8 mouse cellular contexts compared by ENCODE assay signal in the genomic region with DNA sequence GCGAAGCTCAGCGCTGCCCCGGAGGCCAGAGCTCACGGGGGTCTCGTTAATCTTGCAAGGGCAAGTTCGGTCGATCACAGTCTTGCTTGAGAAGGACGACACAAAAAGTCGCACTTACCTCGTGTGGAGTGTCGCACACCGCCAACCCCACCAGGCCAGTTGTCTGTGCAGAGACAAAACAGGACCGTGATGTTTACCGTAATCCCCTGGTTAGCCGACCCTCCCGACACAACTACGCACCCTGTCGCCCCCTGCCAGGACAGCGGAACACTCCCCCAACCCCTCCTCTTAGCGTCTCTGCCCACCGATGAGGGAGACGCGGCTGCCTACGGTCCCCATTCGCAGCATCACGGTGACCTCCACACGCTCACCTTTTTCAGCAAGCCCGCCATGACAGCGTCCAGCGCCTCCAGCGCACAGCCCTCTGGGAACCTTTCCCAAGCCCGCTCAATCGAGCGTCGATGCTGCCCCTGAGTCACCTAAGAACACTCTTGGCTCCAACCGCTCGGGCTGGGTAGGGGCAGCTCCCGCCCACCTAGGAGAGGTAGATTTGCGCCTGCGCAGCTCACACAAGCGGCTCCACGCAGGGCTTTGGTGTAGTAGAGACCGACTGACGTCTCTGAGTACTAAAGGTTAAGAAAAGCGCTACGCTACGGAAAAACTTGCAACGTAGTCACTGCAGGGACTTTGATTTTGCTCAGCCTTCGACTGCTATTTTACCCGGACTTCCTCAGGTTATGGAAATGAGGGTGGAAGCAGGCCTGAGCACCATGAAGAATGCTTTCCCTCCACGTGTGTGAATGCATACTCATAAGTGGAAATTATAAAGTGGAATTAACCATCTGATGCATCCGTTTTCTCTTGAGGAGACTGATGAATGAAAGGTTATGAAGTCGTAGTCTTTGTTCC. TPM values are rescaled to one million over a fixed set of nuclear protein-coding genes. Genes with fewer than 3 reads are reported as not detected.
DNase-seq lines count a peak whose midpoint lies in the region; ATAC-seq lines count a peak whose summit lies in the region.

Gene Ndufa5 (minus strand): TSS at position 859 of the 909 bp plus-strand sequence.

- H3K9ac ChIP-seq in heart, embryonic 13.5 days, result peak within 1 kb of the TSS; percentile 90
- H3K9ac ChIP-seq in liver, embryonic 12.5 days, result peak within 1 kb of the TSS; percentile 80
- H3K9ac ChIP-seq in stomach, embryonic 15.5 days, result peak within 1 kb of the TSS; percentile 42

- no peaks in the 10 kb centered on the region for H3K9me3 ChIP-seq in heart, embryonic 13.5 days
- no peaks in the 10 kb centered on the region for H3K9me3 ChIP-seq in liver, embryonic 12.5 days (replicated peaks)
- H3K9me3 ChIP-seq in stomach, embryonic 15.5 days, result no peaks in the 10 kb centered on the region

- H3K4me2 ChIP-seq in heart, embryonic 13.5 days, result peak within 1 kb of the TSS; percentile 75
- H3K4me2 ChIP-seq in liver, embryonic 12.5 days, result peak within 1 kb of the TSS; percentile 81
- H3K4me2 ChIP-seq in stomach, embryonic 15.5 days, result peak within 1 kb of the TSS; percentile 71

- whole genome bisulfite sequencing in heart, embryonic 13.5 days, result under 1% methylated on average over 53 of the region's 53 CpGs
- under 1% methylated on average over 52 of the region's 53 CpGs for WGBS in liver, embryonic 12.5 days (ENCODE audit: insufficient replicate concordance)
- under 1% methylated on average over 53 of the region's 53 CpGs for WGBS in stomach, embryonic 15.5 days

- H3K36me3 ChIP-seq in heart, embryonic 13.5 days, result peaks cover 28% of the 10 kb centered on the region
- peaks cover 23% of the 10 kb centered on the region for H3K36me3 ChIP-seq in liver, embryonic 12.5 days
- H3K36me3 ChIP-seq in stomach, embryonic 15.5 days, result 0 out of 2 replicates have a peak, but pooled peaks cover under 1% of the 10 kb centered on the region

- no peaks in the 10 kb centered on the region for H3K27me3 ChIP-seq in heart, embryonic 13.5 days (replicated peaks)
- H3K27me3 ChIP-seq in liver, embryonic 12.5 days (replicated peaks), result no peaks in the 10 kb centered on the region
- no peaks in the 10 kb centered on the region for H3K27me3 ChIP-seq in stomach, embryonic 15.5 days (replicated peaks)

- peak within 1 kb of the TSS; percentile 84 for H3K27ac ChIP-seq in brown adipose tissue, adult 24 weeks (replicated peaks; ENCODE audit: low read depth, low read length)
- peak within 1 kb of the TSS; percentile 78 for H3K27ac ChIP-seq in heart, embryonic 13.5 days (replicated peaks)
- peak within 1 kb of the TSS; percentile 56 for H3K27ac ChIP-seq in liver, embryonic 12.5 days
- peak within 1 kb of the TSS; percentile 71; the same call in 1 of the 2 replicates for H3K27ac ChIP-seq in stomach, embryonic 15.5 days

- H3K4me1 ChIP-seq in brown adipose tissue, adult 24 weeks (ENCODE audit: control insufficient read depth, insufficient read depth, insufficient read length, low read length), result no peaks in the 10 kb centered on the region
- peaks cover 38% of the 10 kb centered on the region for H3K4me1 ChIP-seq in heart, embryonic 13.5 days
- peaks cover 24% of the 10 kb centered on the region for H3K4me1 ChIP-seq in liver, embryonic 12.5 days
- peaks cover 10% of the 10 kb centered on the region for H3K4me1 ChIP-seq in stomach, embryonic 15.5 days

- peak within 1 kb of the TSS; percentile 79 for H3K4me3 ChIP-seq in brown adipose tissue, adult 24 weeks (ENCODE audit: insufficient read depth, low read depth, low read length)
- H3K4me3 ChIP-seq in heart, embryonic 13.5 days, result peak within 1 kb of the TSS; percentile 79
- H3K4me3 ChIP-seq in liver, embryonic 12.5 days, result peak within 1 kb of the TSS; percentile 87
- peak within 1 kb of the TSS; percentile 77 for H3K4me3 ChIP-seq in stomach, embryonic 15.5 days (replicated peaks)

- DNase-seq in CD4-positive, CD25-positive, alpha-beta regulatory T cell, adult 2 months (ENCODE audit: low read depth, low spot score), result peak; percentile 98
- DNase-seq in fat pad, adult 2 months (ENCODE audit: extremely low read depth, low read depth, low spot score), result peak; percentile 74
- peak; percentile 94 for DNase-seq in kidney, postnatal 10 days
- DNase-seq in natural killer cell, adult 2 months (ENCODE audit: low spot score in 2 of 2), result peak; percentile 82 to 90

- peak; percentile 93 for ATAC-seq in heart, embryonic 13.5 days (ENCODE audit: extremely low read depth, insufficient number of reproducible peaks, low FRiP score, low TSS enrichment)
- peak; percentile 99 for ATAC-seq in liver, embryonic 12.5 days
- ATAC-seq in stomach, embryonic 15.5 days (ENCODE audit: insufficient read depth, low FRiP score, low read depth), result peak; percentile 98

RNA-seq across cellular contexts. Expression of gene Ndufa5, which starts in this region (rescaled TPM):
- 1,161 and 1,624 TPM in 2 replicates for polyA plus RNA-seq in brown adipose tissue, adult 24 weeks (2012; ENCODE audit: insufficient read depth, insufficient read length, missing spikeins)
- polyA plus RNA-seq in heart, embryonic 13.5 days (2015; fragmentation: Nextera tagmentation; extraction: Ambion mirVana), result 619 and 704 TPM in 2 replicates
- 274 and 277 TPM in 2 replicates for polyA plus RNA-seq in liver, embryonic 12.5 days (2016; fragmentation: Nextera tagmentation; extraction: Ambion mirVana)
- polyA plus RNA-seq in stomach, embryonic 15.5 days (2015; fragmentation: Nextera tagmentation; extraction: Ambion mirVana), result 371 and 380 TPM in 2 replicates

Comparison
In these comparisons a context has a peak if more than half of its experiments do, and no peak if none do; other contexts are left out.
1. Peak in every context shown above with its lines: DNase-seq, ATAC-seq, H3K4me3 ChIP-seq and H3K27ac ChIP-seq.